Mouse (Mus musculus) c-Kit-positive CD71-positive TER-119-negative erythroid progenitor cells, embryonic 14.5 days (primary cell): ENCODE data around the gene Kpna1.
"Not testable (repeated sequence)": the region's sequence is repeated elsewhere in the genome, so short reads cannot be mapped to it uniquely, and the experiment has no call there.

Experiments used
- DNase-seq: peaks from one replicate; pipeline ENCODE4 v3.0.0-alpha.2; 2013; ENCODE audit warnings: low read depth

Gene Kpna1

DNA sequence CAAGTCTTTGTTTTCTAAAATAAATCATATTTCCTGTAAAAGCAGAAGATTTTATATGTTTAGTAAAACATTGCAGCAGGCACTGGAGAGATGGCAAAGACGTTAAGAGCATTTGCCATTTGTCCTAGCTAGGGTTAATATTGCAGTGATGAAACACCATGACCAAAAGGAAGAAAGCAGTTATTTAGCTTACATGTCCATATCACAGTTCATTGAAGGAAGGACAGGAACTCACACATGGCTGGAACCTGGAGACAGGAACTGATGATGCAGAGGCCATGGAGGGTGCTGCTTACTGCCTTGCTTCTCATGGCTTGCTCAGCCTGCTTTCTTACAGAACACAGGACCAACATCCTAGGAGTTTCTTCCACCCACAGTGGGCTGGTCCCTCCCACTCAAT, 13.8 kb downstream of the Kpna1 start:
- DNase-seq: no peak

GRCm38 (mm10) chr16:35993316-35993715, 14.8 kb downstream of the Kpna1 start:
- DNase-seq: no peak

DNA sequence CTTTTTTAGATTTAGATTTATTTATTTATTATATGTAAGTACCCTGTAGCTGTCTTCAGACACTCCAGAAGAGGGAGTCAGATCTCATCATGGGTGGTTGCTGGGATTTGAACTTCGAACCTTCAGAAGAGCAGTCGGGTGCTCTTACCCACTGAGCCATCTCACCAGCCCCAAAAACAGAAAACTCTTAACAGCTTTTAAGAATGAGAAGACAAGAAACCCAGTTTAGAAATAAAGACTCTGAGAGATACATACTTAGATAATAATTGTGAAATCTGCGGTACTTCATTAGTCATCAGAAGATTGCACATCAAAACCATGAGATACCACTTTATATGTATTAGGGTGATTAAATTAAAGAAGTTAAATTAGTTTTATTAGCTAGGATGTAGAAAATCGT, 20.3 kb downstream of the Kpna1 start:
- not testable (repeated sequence) for DNase-seq

GRCm38 (mm10) chr16:36008396-36008795, 29.8 kb downstream of the Kpna1 start:
- no peak for DNase-seq

DNA sequence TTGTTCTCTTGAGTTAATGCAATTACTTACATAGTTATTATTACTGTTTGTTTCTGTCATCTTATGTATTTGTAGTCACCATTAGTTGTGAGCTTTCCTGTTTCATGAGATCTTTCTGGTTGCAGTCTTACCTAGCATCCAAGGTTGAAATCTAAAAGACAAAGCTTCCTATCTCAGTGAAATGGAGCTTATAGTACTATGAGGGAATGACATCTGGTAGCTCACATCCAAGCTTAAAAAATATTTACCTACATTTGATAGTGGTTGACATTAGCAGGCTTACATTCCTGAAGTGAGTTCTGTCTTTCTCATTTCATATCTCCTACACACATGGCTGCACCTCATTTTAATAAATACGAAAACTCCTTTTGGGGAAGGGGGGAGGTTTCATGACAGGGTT, 37.8 kb downstream of the Kpna1 start:
- DNase-seq: no peak

- DNase-seq: not testable (repeated sequence)
These were observed 49.6 kb downstream of the Kpna1 start for GRCm38 (mm10) chr16:36028120-36028519.

- DNase-seq: peak; percentile 95
These were observed 62.4 kb downstream of the Kpna1 start, which contains the start of gene Wdr5b for GRCm38 (mm10) chr16:36040640-36041624. Gene Wdr5b, plus strand, starts transcription at chr16:36041190.

- DNase-seq: peak; percentile 15
These were observed 63.1 kb downstream of the Kpna1 start for GRCm38 (mm10) chr16:36041625-36042020.

- DNase-seq: no peak
These were observed 64.5 kb downstream of the Kpna1 start for GRCm38 (mm10) chr16:36043073-36043472.

- no peak for DNase-seq
These were observed 65.4 kb downstream of the Kpna1 start for GRCm38 (mm10) chr16:36043964-36044363.

- DNase-seq: no peak
These were observed 69.0 kb downstream of the Kpna1 start for GRCm38 (mm10) chr16:36047538-36047937.

DNA sequence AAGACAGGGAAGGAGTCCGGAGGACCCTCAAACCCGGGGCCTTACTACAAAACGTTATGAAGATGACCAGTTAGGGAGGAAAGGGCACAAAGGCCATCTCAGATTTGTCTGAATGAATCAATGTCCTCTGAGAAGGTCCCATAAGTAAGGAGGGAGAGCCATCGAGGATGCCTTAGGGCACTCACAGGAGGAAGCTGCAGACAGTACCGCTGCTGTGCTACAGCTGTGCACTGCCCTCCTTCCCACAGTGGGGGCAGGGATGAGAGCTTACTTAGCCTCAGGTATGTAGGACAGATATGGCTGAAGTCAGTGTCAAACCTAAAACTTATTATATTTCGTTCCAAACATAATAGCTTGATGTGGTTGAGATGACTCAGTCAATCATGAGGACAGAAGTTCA, 72.9 kb downstream of the Kpna1 start:
- DNase-seq: no peak

DNA sequence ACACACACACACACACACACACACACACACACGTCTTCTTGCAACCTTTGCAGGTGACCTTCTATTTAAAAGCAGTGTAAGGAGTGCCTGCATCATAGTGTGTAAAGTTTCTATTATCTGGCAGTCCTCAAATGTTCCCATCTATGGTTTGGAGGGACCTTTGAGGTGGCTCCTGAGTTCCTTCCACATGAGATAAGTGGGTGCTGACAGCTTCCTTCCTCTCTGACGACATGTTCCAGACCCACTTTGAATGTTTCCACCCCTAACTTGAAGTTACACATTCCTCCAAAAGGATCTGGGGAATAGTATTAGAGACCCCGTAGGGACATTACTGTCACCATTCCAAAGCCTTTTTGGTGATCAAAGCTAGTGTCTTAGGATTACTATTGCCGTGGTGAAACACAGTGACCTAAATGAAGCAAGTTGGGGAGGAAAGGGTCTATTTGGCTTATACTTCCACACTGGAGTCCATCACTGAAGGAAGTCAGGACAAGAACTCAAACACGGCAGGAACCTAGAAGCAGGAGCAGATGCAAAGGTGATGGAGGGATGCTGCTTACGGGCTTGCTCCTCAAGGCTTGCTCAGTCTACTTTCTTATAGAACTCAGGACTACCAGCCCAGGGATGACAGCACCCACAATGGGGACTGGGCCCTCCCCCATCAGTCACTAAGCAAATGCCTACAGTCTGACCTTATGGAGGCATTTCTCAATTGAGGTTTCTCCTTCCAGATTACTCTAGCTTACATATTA, 75.2 kb downstream of the Kpna1 start:
- DNase-seq: no peak

DNA sequence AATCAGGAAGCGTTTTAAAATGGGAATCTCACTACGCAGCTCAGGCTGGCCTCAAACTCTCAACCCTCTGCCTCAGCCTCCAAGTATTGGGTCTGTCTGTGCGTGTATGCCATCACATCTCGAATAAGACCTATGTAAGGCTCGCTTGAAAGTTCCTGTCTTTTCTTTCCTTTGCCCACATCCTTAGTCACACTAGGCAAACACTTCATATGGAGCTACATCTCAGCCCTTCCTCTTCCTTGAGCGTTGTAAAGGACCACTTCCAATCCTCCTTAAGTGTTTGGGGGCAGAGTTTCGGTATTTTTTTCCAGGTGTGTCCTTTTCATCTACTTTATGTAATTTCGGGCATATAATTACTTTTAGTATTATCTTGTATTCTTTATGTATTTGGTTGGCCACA, 76.4 kb downstream of the Kpna1 start:
- no peak for DNase-seq

DNA sequence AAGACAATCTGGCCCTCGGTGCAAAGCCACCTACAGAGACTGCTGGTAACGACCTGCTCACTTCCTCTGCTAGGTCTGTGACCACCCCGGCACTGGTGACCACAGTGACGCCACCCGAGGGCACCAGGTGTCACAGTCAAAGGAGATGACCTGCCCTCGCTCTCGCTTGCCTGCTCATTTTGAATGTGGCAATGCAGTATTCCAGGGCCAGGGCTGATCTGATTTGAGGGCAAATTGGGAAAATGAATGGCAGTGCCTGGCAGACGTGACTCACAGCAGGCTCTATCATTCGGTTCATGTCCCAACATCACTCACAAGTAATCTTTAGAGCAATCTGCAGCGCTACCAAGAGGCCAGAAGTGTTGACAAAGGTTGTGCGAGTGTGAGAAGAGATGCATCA, 77.9 kb downstream of the Kpna1 start:
- DNase-seq: no peak

DNA sequence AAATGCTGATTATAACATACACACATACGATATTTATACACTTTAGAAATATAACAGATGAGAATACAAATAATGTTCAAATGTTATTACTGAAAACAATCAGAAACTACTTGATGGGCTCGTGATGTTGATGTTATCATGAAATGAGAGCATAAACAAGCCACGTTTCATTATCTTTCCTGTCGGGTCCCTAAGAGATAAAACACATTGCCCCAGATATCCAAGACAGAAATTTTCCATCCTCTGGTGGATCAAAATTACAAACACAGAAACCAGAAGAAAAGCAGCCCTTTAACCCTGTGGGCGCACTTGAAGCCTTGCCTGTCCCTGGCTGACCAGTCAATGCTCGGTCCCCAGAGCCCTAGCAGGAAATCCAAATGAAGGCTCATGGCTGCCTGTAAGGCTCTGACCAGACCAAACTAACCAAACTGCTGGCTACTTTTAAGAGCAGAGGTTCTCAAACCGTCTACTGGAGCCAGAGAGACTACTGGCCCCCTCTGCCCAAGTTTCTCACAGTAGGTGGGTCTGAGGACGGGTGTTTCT, 79.5 kb downstream of the Kpna1 start:
- no peak for DNase-seq

DNA sequence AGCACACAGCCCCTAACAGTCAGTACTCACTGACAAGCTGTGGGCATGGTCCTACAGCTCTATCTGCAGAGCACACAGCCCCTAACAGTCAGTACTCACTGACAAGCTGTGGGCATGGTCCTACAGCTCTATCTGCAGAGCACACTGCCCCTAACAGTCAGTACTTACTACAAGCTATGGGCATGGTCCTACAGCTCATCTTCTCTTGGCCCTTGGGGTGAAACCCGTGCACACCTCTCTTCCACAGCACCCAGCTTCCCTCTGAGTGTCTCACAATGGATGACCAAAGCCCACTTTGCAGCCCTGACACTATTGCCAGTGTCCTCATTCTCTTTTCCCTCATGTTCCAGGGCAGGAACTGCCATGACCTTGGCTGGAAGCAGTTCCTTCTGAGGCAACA, 84.0 kb downstream of the Kpna1 start:
- not testable (repeated sequence) for DNase-seq

DNA sequence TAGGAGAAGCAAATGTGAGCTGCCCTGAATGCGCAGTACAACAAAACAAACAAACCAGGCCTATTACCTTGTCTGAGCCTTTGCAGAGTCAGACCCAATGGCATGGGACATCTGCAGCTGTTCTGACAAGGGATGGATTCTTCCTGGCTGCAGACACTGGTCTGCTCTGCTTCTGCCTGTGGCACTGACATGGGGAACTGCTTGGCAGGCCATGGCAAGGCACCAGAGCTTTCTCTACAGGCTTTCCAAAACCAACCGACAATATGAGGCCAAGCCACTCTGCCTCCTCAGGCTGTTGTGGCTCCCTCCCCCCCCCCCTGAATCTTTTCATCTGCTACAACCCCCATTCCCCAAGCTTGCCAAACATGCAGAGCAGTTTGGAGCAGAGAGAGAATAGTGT, 84.8 kb downstream of the Kpna1 start:
- no peak for DNase-seq

GRCm38 (mm10) chr16:36064904-36065303, 86.4 kb downstream of the Kpna1 start:
- DNase-seq: no peak

DNA sequence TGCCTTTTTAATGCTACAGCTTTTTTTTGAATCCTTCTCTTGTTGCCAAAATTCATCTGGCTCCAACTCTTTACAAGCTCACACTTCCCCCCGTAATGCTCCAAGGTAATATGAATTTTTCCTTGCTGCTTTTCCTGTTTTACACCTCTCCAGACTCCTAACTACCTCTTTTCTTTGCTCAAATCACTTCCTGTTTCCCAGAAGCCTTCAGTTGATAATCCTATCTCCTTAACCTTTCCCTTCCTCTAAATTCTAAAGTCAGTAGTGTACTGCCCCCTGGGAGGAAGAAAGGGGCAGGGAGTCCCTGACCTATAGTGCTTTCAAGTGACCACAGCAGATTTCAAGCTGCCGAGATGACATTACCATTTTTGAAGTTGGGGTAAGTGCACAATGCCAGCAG, 89.1 kb downstream of the Kpna1 start:
- no peak for DNase-seq

DNA sequence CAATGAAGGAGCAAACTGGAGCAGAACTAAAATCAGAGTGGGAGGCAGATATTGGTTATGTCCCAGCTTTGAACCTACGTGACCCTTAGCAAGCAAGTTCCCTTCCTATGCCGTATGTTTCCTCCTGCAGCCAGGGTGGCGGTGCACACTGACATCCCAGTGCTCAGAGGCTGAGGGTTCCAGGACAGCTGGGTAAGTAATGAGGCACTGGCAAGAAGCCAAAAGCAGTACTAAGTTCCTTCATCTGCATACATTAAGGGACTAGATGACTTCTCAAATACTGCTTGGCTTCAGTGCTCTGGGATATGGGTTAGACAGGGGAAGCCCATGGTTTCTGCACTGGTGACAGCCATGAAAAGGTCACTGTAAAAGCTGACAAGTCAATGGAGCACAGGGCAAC, 89.8 kb downstream of the Kpna1 start:
- no peak for DNase-seq

GRCm38 (mm10) chr16:36069819-36070575, 91.4 kb downstream of the Kpna1 start:
- no peak for DNase-seq
